Comparison of ENCODE assay signal across 26 mouse cellular contexts in genomic region chr16:11014407-11014806, GRCm38 (mm10). TPM values are rescaled to one million over a fixed set of nuclear protein-coding genes. Genes with fewer than 3 reads are reported as not detected.
A peak's percentile ranks its signal among the peaks of the same experiment; 100 is the strongest.
DNase-seq lines count a peak whose midpoint lies in the region; ATAC-seq and TF ChIP-seq lines count a peak whose summit lies in the region.
"Had no signal": no experiment of that assay in that cellular context is flagged by ENCODE, and none has a peak within 500 bp of the region (broad histone marks: within the 10 kb centered on the region; RNA-seq: fewer than 3 reads in every experiment).

No protein-coding gene starts in this region.

- no peaks in the 10 kb centered on the region for H3K27me3 ChIP-seq in liver, embryonic 12.5 days (replicated peaks)
- no peaks in the 10 kb centered on the region for H3K27me3 ChIP-seq in heart, adult 2 months (ENCODE audit: control insufficient read depth, insufficient read depth, low read length)
- H3K27me3 ChIP-seq: forebrain, embryonic 13.5 days; heart, embryonic 15.5 days; hindbrain, embryonic 13.5 days; kidney, embryonic 15.5 days; liver, embryonic 15.5 days; lung, embryonic 15.5 days; midbrain, embryonic 13.5 days; stomach, embryonic 15.5 days had no signal

- no peaks in the 10 kb centered on the region for H3K79me2 ChIP-seq in heart, adult 2 months (replicated peaks; ENCODE audit: control insufficient read depth, insufficient read depth, low read length)

- TF ChIP-seq CTCF in heart, adult 2 months (IDR thresholded peaks at IDR 0.05) = no peak

- no peak overlapping the region for H3K4me3 ChIP-seq in liver, embryonic 12.5 days
- no peak overlapping the region for H3K4me3 ChIP-seq in heart, adult 2 months
- H3K4me3 ChIP-seq: forebrain, embryonic 13.5 days; heart, embryonic 10.5 days; heart, embryonic 15.5 days; hindbrain, embryonic 13.5 days; kidney, embryonic 15.5 days; liver, embryonic 15.5 days; lung, embryonic 15.5 days; megakaryocyte, embryonic 14.5 days; midbrain, embryonic 13.5 days; stomach, embryonic 15.5 days had no signal

- H3K27ac ChIP-seq in liver, embryonic 12.5 days = no peak overlapping the region
- H3K27ac ChIP-seq in heart, adult 2 months = no peak overlapping the region
- H3K27ac ChIP-seq: forebrain, embryonic 13.5 days; heart, embryonic 10.5 days; heart, embryonic 15.5 days; hindbrain, embryonic 13.5 days; kidney, embryonic 15.5 days; liver, embryonic 15.5 days; lung, embryonic 15.5 days; midbrain, embryonic 13.5 days; stomach, embryonic 15.5 days had no signal

- H3K9ac ChIP-seq in liver, embryonic 12.5 days = no peak overlapping the region
- no peak overlapping the region for H3K9ac ChIP-seq in heart, adult 2 months (ENCODE audit: low read depth, low read length)
- H3K9ac ChIP-seq: forebrain, embryonic 13.5 days; heart, embryonic 15.5 days; hindbrain, embryonic 13.5 days; kidney, embryonic 15.5 days; liver, embryonic 15.5 days; lung, embryonic 15.5 days; midbrain, embryonic 13.5 days; stomach, embryonic 15.5 days had no signal

- H3K9me3 ChIP-seq in liver, embryonic 12.5 days (replicated peaks) = no peaks in the 10 kb centered on the region
- H3K9me3 ChIP-seq: forebrain, embryonic 13.5 days; heart, embryonic 10.5 days; heart, embryonic 15.5 days; hindbrain, embryonic 13.5 days; kidney, embryonic 15.5 days; liver, embryonic 15.5 days; lung, embryonic 15.5 days; midbrain, embryonic 13.5 days; stomach, embryonic 15.5 days had no signal

- no peak for TF ChIP-seq EP300 in heart, adult 2 months (IDR thresholded peaks at IDR 0.05; ENCODE audit: insufficient read depth, low read depth, low read length)

- ATAC-seq in inflammation-experienced regulatory T-cells, adult 6 months = peak; percentile 35
- ATAC-seq in liver, embryonic 12.5 days = no peak
- ATAC-seq: forebrain, embryonic 13.5 days; midbrain, embryonic 13.5 days had no signal

- no peak for TF ChIP-seq POLR2A in heart, adult 2 months (IDR thresholded peaks at IDR 0.05; ENCODE audit: insufficient read depth, low read depth, low read length)

- peaks cover 5% of the 10 kb centered on the region for H3K4me1 ChIP-seq in liver, embryonic 12.5 days
- peaks cover 14% of the 10 kb centered on the region for H3K4me1 ChIP-seq in heart, adult 2 months (ENCODE audit: control insufficient read depth, insufficient read depth, low read length)

- H3K4me2 ChIP-seq in liver, embryonic 12.5 days = no peak overlapping the region
- H3K4me2 ChIP-seq: forebrain, embryonic 13.5 days; heart, embryonic 15.5 days; hindbrain, embryonic 13.5 days; kidney, embryonic 15.5 days; liver, embryonic 15.5 days; lung, embryonic 15.5 days; midbrain, embryonic 13.5 days; stomach, embryonic 15.5 days had no signal

- WGBS in liver, embryonic 12.5 days (ENCODE audit: insufficient replicate concordance) = 75% methylated on average over 3 of the region's 3 CpGs
- WGBS in heart, adult 2 months = 73% methylated on average over 3 of the region's 3 CpGs

- peak; percentile 13 for DNase-seq in adrenal gland, postnatal 25 days
- no peak for DNase-seq in adrenal gland, postnatal 10 days
- DNase-seq in 416B (ENCODE audit: low read depth) (peak; percentile 42), MN1 (ENCODE audit: low spot score) (peak; percentile 74)
- DNase-seq in heart, adult 2 months = no peak
- DNase-seq: adrenal gland, postnatal 14 days; cerebellum, adult 8-10 months; cerebellum, postnatal 25 days; gastrocnemius, postnatal 10 days; kidney, adult 18-20 months; kidney, postnatal 4 days; liver; right cerebral cortex, postnatal 25 days; thymus, postnatal 14 days had no signal

- intact Hi-C loops in heart, adult 2 months (cut with DNase I) = no loop called here

- no peaks in the 10 kb centered on the region for H3K36me3 ChIP-seq in liver, embryonic 12.5 days
- no peaks in the 10 kb centered on the region for H3K36me3 ChIP-seq in heart, adult 2 months (ENCODE audit: control insufficient read depth, insufficient read depth, low read length)
- H3K36me3 ChIP-seq: heart, embryonic 10.5 days; heart, embryonic 15.5 days; hindbrain, embryonic 13.5 days; kidney, embryonic 15.5 days; liver, embryonic 15.5 days; lung, embryonic 15.5 days; midbrain, embryonic 13.5 days; stomach, embryonic 15.5 days had no signal

RNA-seq across cellular contexts. Expression of gene Snn, which starts 46.3 kb away (rescaled TPM):
- total RNA-seq in adrenal gland, postnatal 25 days (2021) = 12.5 and 16.7 TPM in 2 replicates
- 10 to 100 TPM; 23.2 to 27.3 TPM for total RNA-seq in adrenal gland, postnatal 10 days (2021)
- polyA plus RNA-seq in inflammation-experienced regulatory T-cells, adult 6 months (2017; shearing (Covaris generic)) = 1 to 10 TPM in 2 of 3 experiments, under 1 TPM in 1; 0.84 to 1.3 (median 1.1) TPM
- 4.9 and 6.0 TPM in 2 replicates for polyA plus RNA-seq in liver, embryonic 12.5 days (2016; fragmentation: Nextera tagmentation; extraction: Ambion mirVana)
- 10 to 100 TPM; 22.6 to 32.3 TPM for total RNA-seq in heart, adult 2 months (2021)
- polyA plus RNA-seq in heart, adult 2 months (2012; rRNA removed) = 23.9 and 32.2 TPM in 2 replicates

RNA-seq across cellular contexts. Expression of gene Litaf, which starts 51.5 kb away (rescaled TPM):
- total RNA-seq in adrenal gland, postnatal 25 days (2021) = 38.6 and 46.5 TPM in 2 replicates
- 10 to 100 TPM; 47.5 to 51.3 TPM for total RNA-seq in adrenal gland, postnatal 10 days (2021)
- polyA plus RNA-seq in inflammation-experienced regulatory T-cells, adult 6 months (2017; shearing (Covaris generic)) = 10 to 100 TPM; 29.9 to 99.4 (median 39.3) TPM
- 31.7 and 34.8 TPM in 2 replicates for polyA plus RNA-seq in liver, embryonic 12.5 days (2016; fragmentation: Nextera tagmentation; extraction: Ambion mirVana)
- 10 to 100 TPM; 19.6 to 25.0 TPM for total RNA-seq in heart, adult 2 months (2021)
- polyA plus RNA-seq in heart, adult 2 months (2012; rRNA removed) = 38.1 and 47.3 TPM in 2 replicates

Comparison
In these comparisons a context has a peak if more than half of its experiments do, and no peak if none do; other contexts are left out.
1. DNase-seq: peak in adrenal gland, postnatal 25 days (single experiment), 416B (single experiment) and MN1 (single experiment); none in adrenal gland, postnatal 10 days (single experiment) and heart, adult 2 months (0 of 2).